ENCODE assay signal across 24 mouse cellular contexts in the genomic region with DNA sequence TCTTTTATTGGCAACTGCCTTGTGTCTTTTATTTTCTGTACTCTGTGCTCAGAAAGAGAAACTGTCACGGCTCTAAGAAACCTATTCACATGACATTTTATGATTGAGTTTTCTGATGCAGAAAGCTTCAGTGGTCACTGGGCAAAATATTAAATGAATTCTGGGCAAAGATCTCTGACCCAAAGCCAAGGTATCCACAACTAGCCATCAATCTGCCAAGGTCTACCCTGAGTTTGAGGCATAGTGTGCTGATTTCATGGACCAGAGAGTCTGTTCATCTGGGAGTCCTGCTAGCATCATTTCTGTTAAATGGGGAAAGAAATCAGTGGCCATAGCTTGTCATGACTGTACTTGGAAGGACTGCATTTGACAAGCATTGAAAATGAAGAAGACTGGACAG.
"Had no signal": no experiment of that assay in that cellular context is flagged by ENCODE, and none has a peak within 500 bp of the region (broad histone marks: within the 10 kb centered on the region; RNA-seq: fewer than 3 reads in every experiment).

No protein-coding gene starts in this region.

- H3K4me3 ChIP-seq: heart, adult 2 months; heart, embryonic 13.5 days; heart, embryonic 15.5 days; hindbrain, embryonic 13.5 days; hindbrain, embryonic 15.5 days; limb, embryonic 13.5 days; limb, embryonic 15.5 days; liver, embryonic 12.5 days had no signal

- H3K36me3 ChIP-seq: heart, embryonic 13.5 days; heart, embryonic 15.5 days; hindbrain, embryonic 13.5 days; hindbrain, embryonic 15.5 days; limb, embryonic 13.5 days; limb, embryonic 15.5 days; liver, embryonic 12.5 days had no signal

- H3K27ac ChIP-seq: heart, adult 2 months; heart, embryonic 13.5 days; heart, embryonic 15.5 days; hindbrain, embryonic 13.5 days; hindbrain, embryonic 15.5 days; hindbrain, postnatal 0 days; kidney, postnatal 0 days; limb, embryonic 13.5 days; limb, embryonic 15.5 days; liver, embryonic 12.5 days; liver, embryonic 14.5 days had no signal

- H3K27me3 ChIP-seq: heart, embryonic 13.5 days; heart, embryonic 15.5 days; hindbrain, embryonic 13.5 days; hindbrain, embryonic 15.5 days; limb, embryonic 13.5 days; limb, embryonic 15.5 days; liver, embryonic 12.5 days had no signal

- DNase-seq: gastrocnemius, postnatal 14 days; gastrocnemius, postnatal 36 days; heart, adult 11 months; heart, adult 2 months; heart, postnatal 14 days; heart, postnatal 36 days; kidney, adult 11 months; kidney, adult 8-10 months; kidney, postnatal 14 days; layer of hippocampus, adult 9-11 months; layer of hippocampus, postnatal 36 days; left cerebral cortex, postnatal 4 days had no signal

- H3K4me2 ChIP-seq: heart, embryonic 11.5 days; heart, embryonic 13.5 days; heart, embryonic 15.5 days; hindbrain, embryonic 13.5 days; hindbrain, embryonic 15.5 days; limb, embryonic 13.5 days; limb, embryonic 15.5 days; liver, embryonic 12.5 days had no signal

- H3K9ac ChIP-seq: heart, embryonic 13.5 days; heart, embryonic 15.5 days; hindbrain, embryonic 13.5 days; hindbrain, embryonic 15.5 days; limb, embryonic 13.5 days; limb, embryonic 15.5 days; liver, embryonic 12.5 days; liver, embryonic 14.5 days had no signal

- H3K4me1 ChIP-seq: heart, embryonic 13.5 days; heart, embryonic 15.5 days; hindbrain, embryonic 13.5 days; hindbrain, embryonic 15.5 days; limb, embryonic 13.5 days; limb, embryonic 15.5 days; liver, embryonic 12.5 days had no signal

- H3K9me3 ChIP-seq: heart, embryonic 13.5 days; heart, embryonic 15.5 days; hindbrain, embryonic 13.5 days; hindbrain, embryonic 15.5 days; limb, embryonic 13.5 days; limb, embryonic 15.5 days; liver, embryonic 12.5 days had no signal

- ATAC-seq: hindbrain, postnatal 0 days; intestine, embryonic 16.5 days; liver, embryonic 12.5 days had no signal
